Mouse (Mus musculus) embryo, embryonic 11.5 days (tissue): ENCODE data around the gene Wdr45b.
"Not testable (repeated sequence)": the region's sequence is repeated elsewhere in the genome, so short reads cannot be mapped to it uniquely, and the experiment has no call there.

Experiments
- DNase-seq: peaks from one replicate; pipeline ENCODE4 v3.0.0-alpha.2; 2012; ENCODE audit warnings: low read depth, low spot score

The Wdr45b gene

DNA sequence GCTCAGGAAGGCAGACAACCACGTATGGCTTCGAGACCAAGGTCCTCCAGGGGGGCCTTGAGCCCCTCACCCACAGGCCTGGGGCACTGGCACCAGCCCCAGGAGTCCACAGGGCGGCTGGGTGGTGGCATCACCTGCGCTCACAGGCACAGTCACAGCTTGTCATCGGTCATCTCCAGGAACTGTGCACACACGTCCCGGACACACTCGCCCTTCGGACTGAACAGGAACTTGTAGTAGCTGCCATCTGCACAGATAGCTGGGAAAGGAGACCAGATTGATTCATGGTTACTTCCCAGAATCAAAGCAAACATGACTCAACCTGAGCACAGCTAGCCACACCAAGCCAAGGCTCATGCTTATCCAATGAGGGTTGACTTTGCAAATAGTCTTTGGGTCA, 26.0 kb downstream of the Wdr45b start:
- DNase-seq, result no peak

DNA sequence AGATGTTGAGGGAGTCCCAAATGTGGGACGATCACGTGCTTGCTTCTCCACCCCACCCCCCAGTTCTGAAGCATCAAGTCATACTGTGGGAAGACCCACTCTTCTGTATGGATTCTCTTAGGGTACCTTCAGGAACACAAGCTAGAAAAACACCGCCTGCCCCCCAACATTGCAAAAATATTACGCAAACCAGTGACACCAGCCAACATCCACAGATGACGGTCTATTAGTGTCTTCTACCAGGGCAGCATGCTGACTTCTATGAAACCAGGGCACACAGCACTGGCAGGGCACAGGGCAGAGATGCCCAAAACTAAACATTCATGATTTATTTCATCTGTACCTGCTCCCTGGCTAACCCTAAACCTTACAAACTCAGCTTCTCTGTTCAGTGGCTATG, 27.6 kb downstream of the Wdr45b start:
- no peak for DNase-seq

DNA sequence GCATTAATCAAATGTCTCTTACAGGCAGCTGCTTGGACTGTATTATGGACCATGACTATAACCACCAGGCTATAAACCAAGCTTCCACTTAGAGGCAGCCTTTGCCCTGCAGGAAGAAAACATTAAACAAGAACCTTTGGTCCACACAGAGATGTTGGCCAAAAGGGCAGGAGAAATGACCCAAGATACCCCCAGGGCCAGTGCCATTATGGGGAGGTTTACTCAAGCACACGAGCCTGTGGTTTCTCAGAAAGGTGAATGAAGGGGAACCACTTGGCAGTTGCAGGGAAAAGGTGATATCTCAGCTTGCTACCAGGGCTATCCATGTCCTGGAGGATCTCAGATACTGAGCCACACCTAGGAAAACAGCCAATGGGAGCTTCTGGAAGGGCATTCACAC, 28.2 kb downstream of the Wdr45b start:
- DNase-seq, result no peak

DNA sequence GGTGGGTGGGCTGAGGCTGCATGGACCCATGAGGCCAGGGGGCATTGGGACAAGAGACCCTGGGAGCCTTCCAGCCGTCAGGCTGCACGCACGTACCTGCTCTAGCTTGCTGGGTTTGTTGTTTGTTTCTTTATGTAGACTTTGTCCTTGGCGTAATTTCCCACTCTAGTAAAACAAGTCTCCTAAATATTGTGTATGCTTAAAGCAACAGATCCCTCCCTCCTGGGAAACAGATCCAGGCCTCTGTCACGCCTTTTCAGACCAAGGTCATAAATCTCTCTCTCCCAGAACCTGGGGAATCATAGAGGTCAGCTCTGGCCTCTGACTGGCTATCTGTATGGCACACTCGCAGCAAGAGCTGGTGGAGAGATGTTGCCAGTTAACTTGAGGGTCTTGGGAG, 46.5 kb downstream of the Wdr45b start:
- DNase-seq, result not testable (repeated sequence)

DNA sequence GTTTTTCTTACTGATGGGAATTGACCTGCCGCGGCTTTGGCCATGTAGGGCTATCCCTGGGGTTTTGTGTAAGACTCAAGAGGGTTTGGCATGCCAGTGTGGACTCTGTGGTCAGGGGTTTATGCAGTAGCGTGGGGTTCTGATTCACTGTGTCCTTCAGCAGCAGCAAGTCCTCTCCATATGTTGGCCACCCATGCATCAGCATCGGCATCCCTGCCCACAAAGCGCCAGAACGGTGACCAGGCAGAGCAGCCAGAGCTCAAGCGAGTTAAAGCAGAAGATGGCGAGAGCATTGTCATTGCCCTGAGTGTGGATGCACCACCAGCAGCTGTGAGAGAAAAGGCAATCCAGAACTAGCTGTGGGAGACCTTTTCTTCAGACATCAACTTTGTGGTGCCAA, 47.6 kb downstream of the Wdr45b start:
- no peak for DNase-seq

DNA sequence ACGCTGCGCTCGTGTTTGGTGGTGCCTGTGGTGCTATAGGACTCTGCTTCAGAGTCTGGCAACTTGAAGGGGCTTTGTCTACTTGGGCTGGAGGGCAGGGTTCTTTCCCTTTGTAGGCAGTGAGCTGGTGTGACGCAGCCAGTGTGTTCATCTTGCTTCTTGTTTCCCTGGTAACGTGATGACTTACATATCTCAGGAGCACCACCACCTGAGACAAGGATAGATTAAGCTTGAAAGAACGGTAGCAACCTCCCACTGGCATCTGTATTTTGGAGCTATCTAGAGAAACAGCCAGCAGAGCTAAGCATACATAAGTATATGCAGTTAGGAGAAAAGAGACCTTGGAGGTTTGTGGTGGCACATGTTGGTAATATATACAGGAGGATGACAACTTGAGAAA, 48.9 kb downstream of the Wdr45b start:
- no peak for DNase-seq

DNA sequence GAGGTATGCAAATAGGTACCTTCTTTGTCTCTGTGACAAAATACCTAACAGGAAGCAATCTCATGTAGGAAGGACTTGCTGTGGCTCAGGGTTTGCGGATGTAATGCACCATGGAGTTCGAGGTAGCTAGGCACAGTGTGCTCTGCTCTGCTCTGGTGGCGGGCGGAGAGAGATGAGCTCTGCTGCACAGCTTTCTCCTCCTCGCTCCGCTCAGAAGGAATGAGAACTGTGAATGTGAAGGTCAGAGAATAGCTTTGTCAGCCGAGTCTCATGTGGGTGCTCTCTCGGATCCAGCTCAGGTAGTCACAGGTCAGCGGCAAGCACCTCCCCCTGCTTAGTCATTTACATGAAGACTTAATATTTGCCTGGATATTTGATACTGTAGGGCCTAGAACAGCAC, 54.0 kb downstream of the Wdr45b start:
- DNase-seq, result no peak

DNA sequence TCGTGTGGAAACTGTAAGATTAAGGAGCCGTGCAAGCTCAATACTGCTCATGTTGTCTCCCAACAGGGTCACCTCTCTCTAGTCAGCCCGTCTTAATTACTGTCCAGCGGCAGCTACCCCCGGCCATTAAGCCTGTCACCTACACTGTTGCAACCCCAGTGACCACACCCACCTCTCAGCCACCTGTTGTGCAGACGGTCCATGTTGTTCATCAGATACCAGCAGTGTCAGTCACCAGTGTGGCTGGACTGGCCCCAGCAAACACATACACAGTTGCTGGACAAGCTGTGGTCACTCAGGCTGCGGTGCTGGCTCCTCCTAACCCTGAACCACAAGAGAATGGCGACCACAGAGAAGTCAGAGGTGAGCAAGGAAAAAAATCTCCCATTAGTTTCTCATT, 55.8 kb downstream of the Wdr45b start:
- no peak for DNase-seq

DNA sequence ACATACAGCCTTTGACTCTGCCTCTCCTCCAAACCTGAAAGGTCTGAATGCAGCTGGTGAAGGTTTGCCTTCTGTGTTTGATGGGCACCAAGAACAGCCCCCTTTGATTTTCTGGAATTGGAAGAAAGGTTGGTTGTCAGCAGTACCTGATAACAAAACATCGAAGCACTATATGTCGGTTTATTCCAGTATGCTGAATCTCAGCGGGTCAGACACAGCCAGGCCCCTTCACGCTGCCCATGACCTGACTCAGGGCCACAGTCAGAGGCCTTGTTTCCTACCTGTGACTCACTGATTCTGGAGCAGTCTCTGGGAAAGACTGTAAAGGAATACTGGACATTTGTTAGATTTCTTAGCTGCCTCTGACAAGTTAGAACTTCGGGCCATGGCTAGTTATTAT, 59.5 kb downstream of the Wdr45b start:
- no peak for DNase-seq

DNA sequence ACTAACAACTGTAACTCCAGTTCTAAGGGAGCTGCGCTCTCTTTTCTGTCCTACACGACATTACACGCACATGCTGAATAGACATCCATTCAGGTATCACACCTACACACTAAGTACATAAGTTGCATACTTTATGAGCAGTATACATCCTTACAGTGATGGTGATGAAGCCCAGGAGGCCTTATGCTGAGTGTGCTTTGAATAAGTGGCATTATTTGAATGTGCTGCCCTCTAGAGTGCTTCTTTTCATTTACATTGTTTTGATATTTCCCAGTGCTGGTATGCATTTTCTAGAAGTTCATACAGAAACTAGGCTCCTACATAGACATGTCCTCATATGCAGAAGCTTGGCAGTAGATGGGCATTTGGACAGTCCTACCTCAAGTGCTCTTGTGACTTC, 64.4 kb downstream of the Wdr45b start:
- DNase-seq, result no peak

DNA sequence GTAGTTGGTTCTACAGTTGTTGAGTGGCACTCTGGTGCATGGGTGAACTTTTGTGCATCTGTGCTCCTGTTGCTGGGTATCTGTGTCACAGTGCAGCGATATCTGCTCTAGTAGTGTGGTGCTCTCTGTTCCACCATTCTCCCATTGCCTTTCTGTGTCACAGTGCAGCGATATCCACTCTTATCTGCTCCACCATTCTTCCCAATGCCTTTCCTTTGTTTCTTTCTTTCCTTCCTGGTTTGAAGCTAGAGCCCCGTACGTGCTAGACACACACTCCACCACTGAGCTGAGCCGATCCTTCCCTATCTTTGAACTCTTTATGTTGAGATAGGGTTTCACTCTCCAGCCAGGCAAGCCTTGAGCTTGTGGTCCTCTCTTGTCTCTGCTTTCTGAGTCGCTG, 71.3 kb downstream of the Wdr45b start:
- DNase-seq, result no peak

DNA sequence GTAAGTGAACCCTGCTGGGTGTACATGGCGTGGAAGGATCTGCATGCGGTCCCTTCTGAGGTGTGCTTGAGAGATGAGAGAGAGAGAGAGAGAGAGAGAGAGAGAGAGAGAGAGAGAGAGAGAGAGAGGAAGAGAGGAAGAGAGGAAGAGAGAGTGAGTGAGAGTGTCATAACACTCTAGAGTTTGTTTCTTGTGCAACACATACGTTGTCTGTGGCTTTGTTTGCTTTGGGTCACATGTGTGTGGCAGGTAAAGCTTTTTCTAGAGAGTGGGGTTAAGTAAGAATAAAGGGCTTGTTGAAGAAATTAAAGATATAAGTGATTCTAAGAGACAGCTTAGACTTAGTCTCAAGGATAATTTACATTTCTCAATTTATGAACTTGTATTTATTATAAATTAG, 76.2 kb downstream of the Wdr45b start:
- no peak for DNase-seq

DNA sequence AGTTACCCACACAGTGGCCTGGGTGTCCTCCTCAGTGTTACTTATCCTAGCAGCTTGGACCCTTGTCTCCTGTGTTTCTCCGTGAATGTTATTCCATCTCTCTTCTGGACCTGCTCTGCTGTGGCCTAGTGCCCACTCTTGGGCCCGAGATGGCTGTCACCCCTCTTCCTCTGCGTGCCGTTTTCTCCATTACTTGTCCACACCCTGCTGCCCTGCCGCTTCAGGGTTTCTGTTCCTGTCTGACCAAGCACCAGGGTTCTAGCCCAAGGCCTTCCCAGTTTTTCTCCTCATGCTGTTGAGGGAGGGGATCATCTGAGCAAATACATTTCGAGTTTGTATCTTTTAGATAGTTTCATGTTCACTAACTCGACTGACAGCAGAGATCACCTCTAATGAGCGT, 76.7 kb downstream of the Wdr45b start:
- DNase-seq, result no peak
